Mouse (Mus musculus) MEL (cell line): ENCODE data around the gene Susd6. TPM values are rescaled to one million over a fixed set of nuclear protein-coding genes. Genes with fewer than 3 reads are reported as not detected.

Experiments
- DNase-seq: peaks from one replicate; pipeline ENCODE4 v3.0.0; 2011; ENCODE audit warnings: low read depth, low spot score
- H3K27ac ChIP-seq: 2 replicates; pipeline ENCODE4 v1.5.1; 2012; ENCODE audit warnings: low read depth, mild to moderate bottlenecking, control low read depth, low read length, moderate library complexity; ENCODE audit not compliant: control insufficient read depth
- H3K27me3 ChIP-seq, 2 experiments: fragments of 150-350 bp in 1 of 2; sonication (generic) in 1 of 2; 2 replicates each; pipeline ENCODE4 v1.6.1; 2012; ENCODE audit warnings: low read length in 2 of 2, mild to moderate bottlenecking in 2 of 2, improper control_type of control experiment in 1 of 2, moderate library complexity in 1 of 2; ENCODE audit not compliant: insufficient read depth in 2 of 2, control insufficient read depth in 1 of 2
- H3K36me3 ChIP-seq, 2 experiments: 2 replicates each; pipeline ENCODE4 v1.6.1; 2012 to 2014; ENCODE audit warnings: low read length in 2 of 2, improper control_type of control experiment in 1 of 2, inconsistent platforms in 1 of 2, mild to moderate bottlenecking in 1 of 2; ENCODE audit not compliant: insufficient read depth in 2 of 2, control insufficient read depth in 1 of 2
- H3K4me1 ChIP-seq, 2 experiments: fragments of 150-350 bp in 1 of 2; sonication (generic) in 1 of 2; 2 replicates each; pipeline ENCODE4 v1.6.1; 2012; ENCODE audit warnings: low read length in 2 of 2, improper control_type of control experiment in 1 of 2, mild to moderate bottlenecking in 1 of 2; ENCODE audit not compliant: insufficient read depth in 2 of 2, control insufficient read depth in 1 of 2
- H3K4me3 ChIP-seq, 2 experiments: fragments of 150-350 bp in 1 of 2; sonication (generic) in 1 of 2; 2 replicates each; pipeline ENCODE4 v1.5.1; 2012; ENCODE audit warnings: low read depth in 2 of 2, low read length in 2 of 2, mild to moderate bottlenecking in 2 of 2, moderate library complexity in 2 of 2, control low read depth in 1 of 2, improper control_type of control experiment in 1 of 2; ENCODE audit not compliant: control insufficient read depth in 1 of 2, insufficient read depth in 1 of 2
- H3K79me2 ChIP-seq: 2 replicates; pipeline ENCODE4 v1.6.1; 2012; ENCODE audit warnings: mild to moderate bottlenecking, low read length, moderate library complexity; ENCODE audit not compliant: control insufficient read depth, poor library complexity, insufficient read depth
- H3K9ac ChIP-seq: 2 replicates; pipeline ENCODE4 v1.6.1; 2012; ENCODE audit warnings: low read depth, mild to moderate bottlenecking, control low read depth, low read length, moderate library complexity; ENCODE audit not compliant: control insufficient read depth, poor library complexity, severe bottlenecking
- H3K9me3 ChIP-seq: fragments of 150-350 bp; sonication (generic); replicated peaks from 2 replicates; pipeline ENCODE4 v1.6.1; 2012; ENCODE audit warnings: mild to moderate bottlenecking, low read length, improper control_type of control experiment, moderate library complexity; ENCODE audit not compliant: insufficient read depth
- BHLHE40 ChIP-seq: IDR thresholded peaks from 2 replicates; pipeline ENCODE4 v1.6.1; 2012; ENCODE audit warnings: low read depth, mild to moderate bottlenecking, inconsistent platforms, low read length, improper control_type of control experiment, borderline replicate concordance
- CHD2 ChIP-seq: IDR thresholded peaks from 2 replicates; pipeline ENCODE4 v1.6.1; 2011; ENCODE audit warnings: low read length, improper control_type of control experiment
- E2F4 ChIP-seq: IDR thresholded peaks from 2 replicates; pipeline ENCODE4 v1.6.1; 2011; ENCODE audit warnings: low read depth, low read length, improper control_type of control experiment, borderline replicate concordance
- EP300 ChIP-seq, 2 experiments: IDR thresholded peaks; 2 replicates each; pipeline ENCODE4 v1.6.1; 2011; ENCODE audit warnings: improper control_type of control experiment in 2 of 2, low read length in 2 of 2, low read depth in 1 of 2, mild to moderate bottlenecking in 1 of 2
- ETS1 ChIP-seq: IDR thresholded peaks from 2 replicates; pipeline ENCODE4 v1.6.1; 2012; ENCODE audit warnings: low read depth, mild to moderate bottlenecking, inconsistent platforms, low read length, improper control_type of control experiment, moderate library complexity
- GABPA ChIP-seq: IDR thresholded peaks from 2 replicates; pipeline ENCODE4 v1.6.1; 2012; ENCODE audit warnings: low read depth, mild to moderate bottlenecking, inconsistent platforms, low read length, improper control_type of control experiment, moderate library complexity
- KAT2A ChIP-seq: conservative IDR thresholded peaks from 2 replicates; pipeline ENCODE4 v1.6.1; 2012; ENCODE audit warnings: low read depth, low read length, improper control_type of control experiment, inconsistent platforms
- MAFK ChIP-seq: IDR thresholded peaks from 2 replicates; pipeline ENCODE4 v1.6.1; 2011; ENCODE audit warnings: low read depth, mild to moderate bottlenecking, low read length, improper control_type of control experiment, borderline replicate concordance
- MAX ChIP-seq: IDR thresholded peaks from 2 replicates; pipeline ENCODE4 v1.6.1; 2011; ENCODE audit warnings: low read length, improper control_type of control experiment
- MAZ ChIP-seq: IDR thresholded peaks from 2 replicates; pipeline ENCODE4 v1.6.1; 2012; ENCODE audit warnings: low read depth, mild to moderate bottlenecking, inconsistent platforms, low read length, improper control_type of control experiment
- MEF2A ChIP-seq: IDR thresholded peaks from 2 replicates; pipeline ENCODE4 v1.6.1; 2014; ENCODE audit warnings: low read depth, mild to moderate bottlenecking, inconsistent platforms, low read length, improper control_type of control experiment; ENCODE audit not compliant: poor library complexity, insufficient replicate concordance, severe bottlenecking; ENCODE audit errors: extremely low read depth
- MYB ChIP-seq: IDR thresholded peaks from 2 replicates; pipeline ENCODE4 v1.6.1; 2011; ENCODE audit warnings: mild to moderate bottlenecking, low read depth, low read length, improper control_type of control experiment
- MYC ChIP-seq: IDR thresholded peaks from 2 replicates; pipeline ENCODE4 v1.6.1; 2011; ENCODE audit warnings: low read depth, mild to moderate bottlenecking, low read length, improper control_type of control experiment, moderate library complexity
- NELFE ChIP-seq: IDR thresholded peaks from 2 replicates; pipeline ENCODE4 v1.6.1; 2011; ENCODE audit warnings: low read depth, low read length, improper control_type of control experiment
- POLR2AphosphoS2 ChIP-seq: IDR thresholded peaks from 2 replicates; pipeline ENCODE4 v1.6.1; 2011; ENCODE audit warnings: low read length, improper control_type of control experiment
- SIN3A ChIP-seq: IDR thresholded peaks from 2 replicates; pipeline ENCODE4 v1.6.1; 2012; ENCODE audit warnings: low read length, improper control_type of control experiment, inconsistent platforms
- SMC3 ChIP-seq: IDR thresholded peaks from 2 replicates; pipeline ENCODE4 v1.6.1; 2011; ENCODE audit warnings: low read depth, low read length, improper control_type of control experiment
- TBP ChIP-seq: IDR thresholded peaks from 2 replicates; pipeline ENCODE4 v1.8.0; 2011; ENCODE audit warnings: low read depth, low read length, improper control_type of control experiment
- TCF12 ChIP-seq: IDR thresholded peaks from 2 replicates; pipeline ENCODE4 v1.6.1; 2014; ENCODE audit warnings: low read depth, mild to moderate bottlenecking, inconsistent platforms, low read length, improper control_type of control experiment, moderate library complexity
- UBTF ChIP-seq: IDR thresholded peaks from 2 replicates; pipeline ENCODE4 v1.6.1; 2012; ENCODE audit warnings: low read depth, mild to moderate bottlenecking, inconsistent platforms, low read length, improper control_type of control experiment, moderate library complexity, borderline replicate concordance; ENCODE audit not compliant: insufficient read depth
- ZC3H11A ChIP-seq: IDR thresholded peaks from 2 replicates; pipeline ENCODE4 v1.6.1; 2012; ENCODE audit warnings: low read depth, mild to moderate bottlenecking, inconsistent platforms, low read length, improper control_type of control experiment
- ZMIZ1 ChIP-seq: IDR thresholded peaks from 2 replicates; pipeline ENCODE4 v1.6.1; 2012; ENCODE audit warnings: low read depth, mild to moderate bottlenecking, inconsistent platforms, low read length, improper control_type of control experiment, moderate library complexity
- polyA plus RNA-seq, 2 experiments: library from polyadenylated mRNA; stranded (reverse) in 1 of 2; unstranded in 1 of 2; fragments of >175 nt in 1 of 2; fragments of >200 nt in 1 of 2; gene quantifications; 2 replicates each; pipeline versions ENCODE4 v1.2.1 to v1.2.4; 2012; ENCODE audit warnings: low replicate concordance in 2 of 2, low read depth in 1 of 2; ENCODE audit not compliant: insufficient read length in 2 of 2, insufficient read depth in 1 of 2, missing spikeins in 1 of 2
- total RNA-seq: library from RNA; depleted of rRNA; stranded (reverse); fragments of 300-350 nt; gene quantifications from 2 replicates; pipeline ENCODE4 v1.2.3, GENCODE M21; 2012

The Susd6 gene
- total and polyA plus RNA-seq, 3 experiments = 12.2 to 22.4 TPM; not detected in 1

DNA sequence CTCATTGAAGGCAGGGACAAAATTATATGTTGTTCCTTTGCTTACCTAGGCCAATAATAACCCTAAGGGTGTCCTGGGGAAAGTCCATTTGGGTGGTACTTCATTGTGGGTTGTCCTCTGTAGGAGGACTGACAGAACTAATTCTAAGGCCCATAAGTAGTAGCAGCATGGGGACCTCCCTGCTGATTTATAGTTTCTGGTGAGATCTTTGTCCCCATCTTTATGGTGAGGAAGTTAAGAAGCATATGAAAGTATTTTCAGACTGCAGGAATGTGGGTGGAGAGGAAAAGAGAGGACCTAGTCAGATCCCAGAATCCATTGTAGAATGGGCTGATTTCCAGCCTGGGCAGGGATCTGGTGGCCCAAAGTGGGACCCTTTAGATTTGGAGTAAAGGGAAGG lies 48.0 kb downstream of the Susd6 start:
- Histone ChIP-seq H3K27ac (no peak overlapping the region), H3K36me3 (peaks cover 0 to 20% of the 10 kb centered on the region in 2 experiments; a peak in 2 of 4 replicates), H3K27me3 (no peaks in the 10 kb centered on the region), H3K4me1 (peaks cover 6 to 13% of the 10 kb centered on the region in 2 experiments; a peak in 3 of 4 replicates), H3K9me3 (no peaks in the 10 kb centered on the region), H3K4me3 (no peak overlapping the region), H3K79me2 (peaks cover 29% of the 10 kb centered on the region), H3K9ac (no peak overlapping the region)
- TF ChIP-seq ZMIZ1 (no peak), POLR2AphosphoS2 (no peak), NELFE (no peak), E2F4 (no peak), BHLHE40 (no peak), TBP (no peak), SIN3A (no peak), KAT2A (no peak), MYC (no peak), GABPA (no peak), MAFK (no peak), UBTF (no peak), ETS1 (no peak), ZC3H11A (no peak)
- no peak for DNase-seq

DNA sequence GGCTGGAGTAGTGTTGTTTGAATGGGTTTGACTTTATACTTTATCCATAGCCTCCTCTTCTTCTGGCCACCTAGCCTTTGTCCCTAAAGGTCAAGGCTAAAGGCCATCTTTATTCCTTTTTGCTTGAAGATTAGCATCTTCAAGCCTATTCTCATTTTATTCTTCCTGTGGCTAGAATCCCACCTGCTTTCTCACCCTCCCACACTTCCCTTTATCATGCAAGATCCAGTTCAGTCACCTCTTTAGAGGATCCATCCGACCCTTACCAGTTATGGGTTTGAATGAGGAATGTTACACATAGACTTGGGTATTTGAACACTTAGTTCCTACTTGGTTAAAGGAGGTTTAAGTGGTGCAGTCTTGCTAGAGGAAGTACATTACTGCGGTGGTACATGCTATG lies 48.5 kb downstream of the Susd6 start:
- TF ChIP-seq MAX (no peak), MAFK (no peak), TCF12 (no peak), MYC (no peak), NELFE (no peak), ZC3H11A (no peak), CHD2 (no peak), EP300 (IDR thresholded peaks at IDR 0.05; ENCODE audit: low read depth in 1 of 2, low read length in 2 of 2) (no peak), MAZ (no peak), MEF2A (no peak), UBTF (no peak), MYB (no peak), SMC3 (no peak), POLR2AphosphoS2 (no peak), ZMIZ1 (no peak)
- H3K79me2 ChIP-seq = peaks cover 29% of the 10 kb centered on the region
- H3K27me3 ChIP-seq = no peaks in the 10 kb centered on the region
- peaks cover 6 to 10% of the 10 kb centered on the region in 2 experiments; a peak in 3 of 4 replicates for H3K4me1 ChIP-seq
- H3K27ac ChIP-seq = no peak overlapping the region
- no peaks in the 10 kb centered on the region for H3K9me3 ChIP-seq
- H3K4me3 ChIP-seq = no peak overlapping the region
- DNase-seq = no peak
- no peak overlapping the region for H3K9ac ChIP-seq
- peaks cover 0 to 16% of the 10 kb centered on the region in 2 experiments; a peak in 2 of 4 replicates for H3K36me3 ChIP-seq
